Mouse (Mus musculus) layer of hippocampus, adult 6 months (tissue): ENCODE results near the gene C1qb. TPM values are rescaled to one million over a fixed set of nuclear protein-coding genes. Genes with fewer than 3 reads are reported as not detected.

Experiments used
- long read RNA-seq, 2 experiments: library from polyadenylated mRNA; unstranded; transcript quantifications; one replicate each; pipeline ENCODE4 v2.0.0; 2019 to 2020
- polyA plus RNA-seq: library from polyadenylated mRNA; unstranded; fragments of <200 nt; fragmentation: Nextera tagmentation; gene quantifications from 2 replicates; pipeline ENCODE4 v1.2.3, GENCODE M21; 2021

Gene C1qb
- polyA plus RNA-seq = 216 and 224 TPM in 2 replicates
- long read RNA-seq, experiment 1, transcript C1qb-201 (3 exons, 1,088 nt) = major isoform, 207 of 219 reads
- long read RNA-seq, experiment 1, partial matches to known transcripts = 10 of 219 reads
- long read RNA-seq, experiment 1, other reads (novel, unspliced or antisense) = 2 of 219 reads
- long read RNA-seq, experiment 2, transcript C1qb-201 (3 exons, 1,088 nt) = major isoform, 55 of 59 reads
- long read RNA-seq, experiment 2, partial matches to known transcripts = 2 of 59 reads
- long read RNA-seq, experiment 2, other reads (novel, unspliced or antisense) = 2 of 59 reads

GRCm38 (mm10) chr4:136886101-136886500 lies at the start of gene C1qb:
TSS of gene C1qb (minus strand) at chr4:136886187.

GRCm38 (mm10) chr4:136898637-136899036 lies 12.7 kb upstream of the C1qb start, which contains the start of gene C1qa:
TSS of gene C1qa (minus strand) at chr4:136898803.

GRCm38 (mm10) chr4:136892811-136893210 lies 6.8 kb upstream of the C1qb start, which contains the start of gene C1qc:
TSS of gene C1qc (minus strand) at chr4:136893065.

GRCm38 (mm10) chr4:136835621-136836386 lies 50.2 kb downstream of the C1qb start, which contains the start of gene Ephb2:
TSS of gene Ephb2 (minus strand) at chr4:136835988.

Other genes with a start within 250 kb of the C1qb start
- 0.89 and 0.98 TPM in 2 replicates for gene Ephb2, start 50.2 kb downstream of the C1qb start, polyA plus RNA-seq
- 160 and 165 TPM in 2 replicates for gene C1qc, start 6.9 kb upstream of the C1qb start, polyA plus RNA-seq
- gene C1qa, start 12.6 kb upstream of the C1qb start, polyA plus RNA-seq = 205 and 215 TPM in 2 replicates
- gene Epha8, start 70.6 kb upstream of the C1qb start, polyA plus RNA-seq = 0.11 and 0.19 TPM in 2 replicates
- 0.99 and 1.2 TPM in 2 replicates for gene Zbtb40, start 162.6 kb upstream of the C1qb start, polyA plus RNA-seq